Mouse (Mus musculus): ENCODE results near the gene Cfap157. TPM values are rescaled to one million over a fixed set of nuclear protein-coding genes. Genes with fewer than 3 reads are reported as not detected.
A peak's percentile ranks its signal among the peaks of the same experiment; 100 is the strongest.

Cfap157 gene
- total and polyA plus RNA-seq, 2 experiments from 2014 or later = 1.1 to 1.4 TPM

DNA sequence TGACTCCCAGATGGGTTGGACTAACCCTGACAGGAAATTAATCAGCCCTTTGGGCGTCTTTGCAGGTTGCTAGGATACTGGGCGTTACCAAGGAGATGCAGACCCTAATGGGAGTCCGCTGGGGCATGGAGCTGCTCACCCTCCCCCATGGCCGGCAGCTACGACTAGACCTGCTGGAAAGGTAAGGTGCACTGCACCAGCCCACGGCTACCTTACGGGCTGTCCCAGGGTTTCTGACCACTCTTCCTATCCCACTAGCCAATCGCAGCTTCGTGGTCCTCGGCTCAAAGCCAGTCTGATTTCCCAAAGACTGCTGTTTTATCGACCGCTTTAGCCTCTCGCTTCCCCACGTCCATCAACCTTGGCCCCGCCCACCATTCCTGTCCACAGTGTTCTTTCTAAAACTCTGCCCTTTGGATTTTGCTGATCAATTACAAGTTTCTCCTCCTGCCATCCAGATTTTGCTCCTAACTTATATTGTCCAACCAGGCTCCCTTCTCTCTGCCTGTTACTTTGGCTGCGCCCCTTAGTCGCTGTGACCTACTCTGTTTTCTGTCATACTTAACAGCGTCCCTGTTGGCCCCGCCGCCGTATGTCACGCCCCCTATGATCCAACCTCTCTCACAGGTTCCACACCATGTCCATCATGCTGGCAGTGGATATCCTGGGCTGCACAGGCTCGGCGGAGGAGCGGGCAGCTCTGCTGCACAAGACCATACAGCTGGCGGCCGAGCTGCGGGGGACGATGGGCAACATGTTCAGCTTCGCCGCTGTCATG lies 33.2 kb downstream of the Cfap157 start:
- Histone ChIP-seq H3K27ac (ENCODE audit: low read depth, low read length) (no peak overlapping the region), H3K36me3 (ENCODE audit: insufficient read depth, low read length) (peaks cover 60% of the 10 kb centered on the region), H3K9ac (replicated peaks; ENCODE audit: low read length, poor library complexity, severe bottlenecking) (0 out of 2 replicates have a peak overlapping the region, but pooled peaks have one; percentile 14), H3K27me3 (ENCODE audit: insufficient read depth, low read length) (no peaks in the 10 kb centered on the region), H3K9me3 (ENCODE audit: low read length) (no peaks in the 10 kb centered on the region), H3K4me1 (ENCODE audit: insufficient read depth, low read length) (0 out of 2 replicates have a peak, but pooled peaks cover 4% of the 10 kb centered on the region), H3K4me3 (ENCODE audit: low read depth, low read length) (0 out of 2 replicates have a peak overlapping the region, but pooled peaks have one; percentile 6), H3K4me2 (ENCODE audit: low read depth, low read length, poor library complexity, severe bottlenecking) (peak overlapping the region; percentile 16)
- 14% methylated on average over 31 of the region's 31 CpGs for WGBS
- DNase-seq (ENCODE audit: low spot score) (peak; percentile 62), ATAC-seq (ENCODE audit: low FRiP score) (peak; percentile 56)
- TF ChIP-seq CTCF (IDR thresholded peaks at IDR 0.05) = no peak

GRCm38 (mm10) chr2:32750199-32750598 lies 34.0 kb downstream of the Cfap157 start:
- no peak for ATAC-seq (ENCODE audit: low FRiP score)
- Histone ChIP-seq H3K4me2 (ENCODE audit: low read depth, low read length, poor library complexity, severe bottlenecking) (no peak overlapping the region), H3K9me3 (ENCODE audit: low read length) (no peaks in the 10 kb centered on the region), H3K4me3 (ENCODE audit: low read depth, low read length) (no peak overlapping the region), H3K9ac (replicated peaks; ENCODE audit: low read length, poor library complexity, severe bottlenecking) (no peak overlapping the region), H3K4me1 (ENCODE audit: insufficient read depth, low read length) (0 out of 2 replicates have a peak, but pooled peaks cover 4% of the 10 kb centered on the region), H3K27ac (ENCODE audit: low read depth, low read length) (no peak overlapping the region), H3K27me3 (ENCODE audit: insufficient read depth, low read length) (no peaks in the 10 kb centered on the region), H3K36me3 (ENCODE audit: insufficient read depth, low read length) (peaks cover 69% of the 10 kb centered on the region)
- WGBS = 72% methylated on average over 7 of the region's 7 CpGs
- peak; percentile 27 for TF ChIP-seq CTCF (IDR thresholded peaks at IDR 0.05)
- DNase-seq (ENCODE audit: low spot score) = no peak

- Histone ChIP-seq H3K9ac (replicated peaks; ENCODE audit: low read length, poor library complexity, severe bottlenecking) (no peak overlapping the region), H3K27ac (ENCODE audit: low read depth, low read length) (no peak overlapping the region), H3K9me3 (ENCODE audit: low read length) (no peaks in the 10 kb centered on the region), H3K36me3 (ENCODE audit: insufficient read depth, low read length) (peaks cover 68% of the 10 kb centered on the region), H3K4me1 (ENCODE audit: insufficient read depth, low read length) (0 out of 2 replicates have a peak, but pooled peaks cover 4% of the 10 kb centered on the region), H3K4me3 (ENCODE audit: low read depth, low read length) (no peak overlapping the region), H3K27me3 (ENCODE audit: insufficient read depth, low read length) (no peaks in the 10 kb centered on the region), H3K4me2 (ENCODE audit: low read depth, low read length, poor library complexity, severe bottlenecking) (no peak overlapping the region)
- ATAC-seq (ENCODE audit: low FRiP score) (no peak), DNase-seq (ENCODE audit: low spot score) (no peak)
- WGBS = 90% methylated on average over 16 of the region's 16 CpGs
- no peak for TF ChIP-seq CTCF (IDR thresholded peaks at IDR 0.05)
These were observed 35.1 kb downstream of the Cfap157 start for GRCm38 (mm10) chr2:32749082-32749481.

GRCm38 (mm10) chr2:32744272-32744982 lies 39.8 kb downstream of the Cfap157 start:
- H3K36me3 ChIP-seq (ENCODE audit: insufficient read depth, low read length) = peaks cover 40% of the 10 kb centered on the region
- WGBS = 71% methylated on average over 15 of the region's 15 CpGs

DNA sequence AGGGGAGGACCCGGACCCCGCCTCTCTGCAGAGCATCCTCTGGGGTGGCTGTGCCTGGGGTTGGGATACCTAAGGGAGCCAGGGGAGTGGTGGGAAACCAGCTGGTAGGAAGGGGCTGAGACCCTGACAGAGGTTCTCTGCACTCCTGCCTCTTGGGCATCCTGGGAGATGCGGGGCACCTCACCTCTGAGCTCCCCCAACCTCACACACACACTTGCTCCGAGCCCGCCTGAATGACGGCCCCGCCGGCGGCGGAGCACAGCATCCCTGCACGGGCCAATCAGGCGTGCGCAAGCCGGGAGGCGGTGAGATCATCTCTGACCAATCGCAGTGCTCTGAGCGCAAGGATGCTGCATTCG lies 42.1 kb downstream of the Cfap157 start:
- Histone ChIP-seq H3K27me3 (ENCODE audit: insufficient read depth, low read length) (no peaks in the 10 kb centered on the region), H3K4me1 (ENCODE audit: insufficient read depth, low read length) (peaks cover 8% of the 10 kb centered on the region; the same call in 1 of the 2 replicates), H3K9ac (replicated peaks; ENCODE audit: low read length, poor library complexity, severe bottlenecking) (peak overlapping the region; percentile 97), H3K4me2 (ENCODE audit: low read depth, low read length, poor library complexity, severe bottlenecking) (peak overlapping the region; percentile 71), H3K4me3 (ENCODE audit: low read depth, low read length) (peak overlapping the region; percentile 86), H3K27ac (ENCODE audit: low read depth, low read length) (peak overlapping the region; percentile 93), H3K9me3 (ENCODE audit: low read length) (no peaks in the 10 kb centered on the region), H3K36me3 (ENCODE audit: insufficient read depth, low read length) (peaks cover 26% of the 10 kb centered on the region)
- ATAC-seq (ENCODE audit: low FRiP score) = peak; percentile 91
- 11% methylated on average over 18 of the region's 18 CpGs for WGBS
- no peak for TF ChIP-seq CTCF (IDR thresholded peaks at IDR 0.05)
- peak; percentile 90 for DNase-seq (ENCODE audit: low spot score)

More at GRCm38 (mm10) chr2:32744272-32744982, 39.8 kb downstream of the Cfap157 start:
- no peak for ATAC-seq (ENCODE audit: low FRiP score)
- Histone ChIP-seq H3K27ac (ENCODE audit: low read depth, low read length) (no peak overlapping the region), H3K9ac (replicated peaks; ENCODE audit: low read length, poor library complexity, severe bottlenecking) (peak overlapping the region; percentile 24; the same call in 1 of the 2 replicates), H3K4me1 (ENCODE audit: insufficient read depth, low read length) (peaks cover 8% of the 10 kb centered on the region; the same call in 1 of the 2 replicates), H3K9me3 (ENCODE audit: low read length) (no peaks in the 10 kb centered on the region), H3K4me3 (ENCODE audit: low read depth, low read length) (no peak overlapping the region), H3K4me2 (ENCODE audit: low read depth, low read length, poor library complexity, severe bottlenecking) (no peak overlapping the region), H3K27me3 (ENCODE audit: insufficient read depth, low read length) (no peaks in the 10 kb centered on the region)
- no peak for TF ChIP-seq CTCF (IDR thresholded peaks at IDR 0.05)
- DNase-seq (ENCODE audit: low spot score) = no peak

All from midbrain, postnatal 0 days (tissue).